8 mouse cellular contexts compared by ENCODE assay signal in genomic region chr14:46882431-46883067, GRCm38 (mm10). TPM values are rescaled to one million over a fixed set of nuclear protein-coding genes. Genes with fewer than 3 reads are reported as not detected.
DNase-seq lines count a peak whose midpoint lies in the region; ATAC-seq and TF ChIP-seq lines count a peak whose summit lies in the region.

Gene Samd4, plus strand, starts transcription at chr14:46882854.

- no peak for TF ChIP-seq CTCF in ES-Bruce4 (IDR thresholded peaks at IDR 0.05; ENCODE audit: low read depth, low read length)
- TF ChIP-seq CTCF in liver, postnatal 0 days (IDR thresholded peaks at IDR 0.05; ENCODE audit: low read depth) = peak; percentile 40; the same call in 1 of the 2 replicates

- peaks cover 8% of the 10 kb centered on the region for H3K27me3 ChIP-seq in ES-Bruce4 (ENCODE audit: control insufficient read depth, insufficient read depth, low read length, poor library complexity, severe bottlenecking)
- no peaks in the 10 kb centered on the region for H3K27me3 ChIP-seq in forebrain, embryonic 16.5 days (replicated peaks; ENCODE audit: control insufficient read depth, insufficient read depth, low read length)
- peaks cover 49% of the 10 kb centered on the region for H3K27me3 ChIP-seq in liver, postnatal 0 days (ENCODE audit: insufficient read depth, low read length)
- peaks cover 11% of the 10 kb centered on the region for H3K27me3 ChIP-seq in neural tube, embryonic 14.5 days (ENCODE audit: control insufficient read depth, insufficient read depth, low read length)

- ATAC-seq in forebrain, embryonic 16.5 days = peak; percentile 73
- ATAC-seq in liver, postnatal 0 days = peak; percentile 87
- peak; percentile 74 for ATAC-seq in neural tube, embryonic 14.5 days (ENCODE audit: low read depth)

- intact Hi-C loops in heart, postnatal 14 days (cut with DNase I) = loop anchor here (1.0 to 5.0 kb wide), 4 partner anchors 85 to 305 kb away; partner anchors contain the start of gene Gch1

- no peaks in the 10 kb centered on the region for H3K9me3 ChIP-seq in ES-Bruce4 (replicated peaks; ENCODE audit: control insufficient read depth, insufficient read depth, low read length, poor library complexity, severe bottlenecking)
- H3K9me3 ChIP-seq in forebrain, embryonic 16.5 days (ENCODE audit: control insufficient read depth, low read length) = no peaks in the 10 kb centered on the region
- no peaks in the 10 kb centered on the region for H3K9me3 ChIP-seq in liver, postnatal 0 days (ENCODE audit: low read length)
- no peaks in the 10 kb centered on the region for H3K9me3 ChIP-seq in neural tube, embryonic 14.5 days (ENCODE audit: control insufficient read depth, low read length)

- H3K36me3 ChIP-seq in ES-Bruce4 (ENCODE audit: control insufficient read depth, insufficient read depth, low read length, poor library complexity, severe bottlenecking) = no peaks in the 10 kb centered on the region
- no peaks in the 10 kb centered on the region for H3K36me3 ChIP-seq in forebrain, embryonic 16.5 days (ENCODE audit: control insufficient read depth, insufficient read depth)
- no peaks in the 10 kb centered on the region for H3K36me3 ChIP-seq in liver, postnatal 0 days (replicated peaks; ENCODE audit: insufficient read depth, low read length)
- no peaks in the 10 kb centered on the region for H3K36me3 ChIP-seq in neural tube, embryonic 14.5 days (ENCODE audit: control insufficient read depth, insufficient read depth, low read length)

- H3K27ac ChIP-seq in ES-Bruce4 (ENCODE audit: insufficient read depth, low read length) = no peak within 1 kb of the TSS
- peak within 1 kb of the TSS; percentile 66 for H3K27ac ChIP-seq in forebrain, embryonic 16.5 days (ENCODE audit: low read length)
- peak within 1 kb of the TSS; percentile 79 for H3K27ac ChIP-seq in liver, postnatal 0 days (ENCODE audit: low read depth)
- peak within 1 kb of the TSS; percentile 57; the same call in 1 of the 2 replicates for H3K27ac ChIP-seq in neural tube, embryonic 14.5 days (ENCODE audit: low read depth, low read length)

- no peak for TF ChIP-seq POLR2A in ES-Bruce4 (IDR thresholded peaks at IDR 0.05; ENCODE audit: insufficient read depth, low read length)

- peak within 1 kb of the TSS; percentile 93 for H3K4me2 ChIP-seq in forebrain, embryonic 16.5 days (ENCODE audit: low read length)
- H3K4me2 ChIP-seq in liver, postnatal 0 days (ENCODE audit: low read depth, low read length) = peak within 1 kb of the TSS; percentile 85
- peak within 1 kb of the TSS; percentile 99 for H3K4me2 ChIP-seq in neural tube, embryonic 14.5 days (ENCODE audit: low read depth, low read length)

- DNase-seq in cerebellum, adult 18-20 months = peak; percentile 69 to 75
- DNase-seq in heart, postnatal 14 days = peak; percentile 90 to 91
- peak; percentile 83 to 90 for DNase-seq in kidney, postnatal 4 days
- peak; percentile 83 for DNase-seq in liver, postnatal 0 days
- DNase-seq in thymus, postnatal 0 days (ENCODE audit: low spot score) = peak; percentile 13

- peak within 1 kb of the TSS; percentile 62 for H3K9ac ChIP-seq in ES-Bruce4 (ENCODE audit: low read depth, poor library complexity, severe bottlenecking)
- H3K9ac ChIP-seq in forebrain, embryonic 16.5 days (replicated peaks; ENCODE audit: low read depth, low read length) = peak within 1 kb of the TSS; percentile 71
- peak within 1 kb of the TSS; percentile 52 for H3K9ac ChIP-seq in liver, postnatal 0 days (replicated peaks)
- peak within 1 kb of the TSS; percentile 65 for H3K9ac ChIP-seq in neural tube, embryonic 14.5 days (replicated peaks; ENCODE audit: low read depth, low read length)

- no peak for TF ChIP-seq EP300 in ES-Bruce4 (IDR thresholded peaks at IDR 0.05; ENCODE audit: insufficient read depth, low read depth, low read length)
- no peak for TF ChIP-seq EP300 in liver, postnatal 0 days (IDR thresholded peaks at IDR 0.05; ENCODE audit: low read depth)

- WGBS in forebrain, embryonic 16.5 days = 0% methylated on average over 48 of the region's 54 CpGs
- 1% methylated on average over 43 of the region's 54 CpGs for WGBS in liver, postnatal 0 days (ENCODE audit: insufficient replicate concordance)
- WGBS in neural tube, embryonic 14.5 days = under 1% methylated on average over 37 of the region's 54 CpGs

- H3K4me1 ChIP-seq in ES-Bruce4 (ENCODE audit: control insufficient read depth, insufficient read depth, low read length) = no peaks in the 10 kb centered on the region
- H3K4me1 ChIP-seq in forebrain, embryonic 16.5 days (replicated peaks; ENCODE audit: control insufficient read depth, insufficient read depth, low read length) = peaks cover 29% of the 10 kb centered on the region
- H3K4me1 ChIP-seq in liver, postnatal 0 days (ENCODE audit: insufficient read depth) = peaks cover 4% of the 10 kb centered on the region; the same call in 1 of the 2 replicates
- H3K4me1 ChIP-seq in neural tube, embryonic 14.5 days (ENCODE audit: control insufficient read depth, insufficient read depth, low read length) = peaks cover 5% of the 10 kb centered on the region; the same call in 1 of the 2 replicates

- peak within 1 kb of the TSS; percentile 56 for H3K4me3 ChIP-seq in ES-Bruce4 (ENCODE audit: low read depth, low read length)
- peak within 1 kb of the TSS; percentile 51 for H3K4me3 ChIP-seq in forebrain, embryonic 16.5 days (replicated peaks; ENCODE audit: low read length)
- peak within 1 kb of the TSS; percentile 51 for H3K4me3 ChIP-seq in liver, postnatal 0 days (ENCODE audit: low read depth, low read length)
- H3K4me3 ChIP-seq in neural tube, embryonic 14.5 days (ENCODE audit: low read depth, low read length) = peak within 1 kb of the TSS; percentile 62

RNA-seq across cellular contexts. Expression of gene Samd4, which starts in this region (rescaled TPM):
- polyA plus RNA-seq in ES-Bruce4 (2011; ENCODE audit: insufficient read depth, insufficient read length, low read depth, missing spikeins) = 17.6 and 20.9 TPM in 2 replicates
- 5.9 and 6.6 TPM in 2 replicates for polyA plus RNA-seq in forebrain, embryonic 16.5 days (2015; fragmentation: Nextera tagmentation; extraction: Ambion mirVana)
- 10 to 100 TPM; 53.4 to 54.8 TPM for total RNA-seq in heart, postnatal 14 days (2021)
- polyA plus RNA-seq in liver, postnatal 0 days (2015; fragmentation: Nextera tagmentation; extraction: Ambion mirVana) = 0.34 and 0.45 TPM in 2 replicates
- 2.6 and 3.8 TPM in 2 replicates for polyA plus RNA-seq in neural tube, embryonic 14.5 days (2014; fragmentation: Nextera tagmentation; extraction: Ambion mirVana)
- polyA plus RNA-seq in thymus, postnatal 0 days (2015; fragmentation: Nextera tagmentation; extraction: Ambion mirVana) = 0.51 and 0.69 TPM in 2 replicates

Comparison
In these comparisons a context has a peak if more than half of its experiments do, and no peak if none do; other contexts are left out.
1. Peak in DNase-seq, ATAC-seq, H3K4me3 ChIP-seq, H3K27ac ChIP-seq, H3K9ac ChIP-seq and H3K4me2 ChIP-seq in liver, postnatal 0 days; RNA of the gene not detected or under 1 TPM.
2. Peak in DNase-seq in thymus, postnatal 0 days; RNA of the gene not detected or under 1 TPM.
3. DNase-seq: peak in every context shown above with its lines; median percentile 90 in heart, postnatal 14 days; 86 in kidney, postnatal 4 days; 83 in liver, postnatal 0 days; 72 in cerebellum, adult 18-20 months; 13 in thymus, postnatal 0 days.